In genomic region chr14:58709861-58710260, GRCm38 (mm10) we compare ENCODE assay signal across 10 mouse cellular contexts.
A peak's percentile ranks its signal among the peaks of the same experiment; 100 is the strongest.
DNase-seq lines count a peak whose midpoint lies in the region; ATAC-seq and TF ChIP-seq lines count a peak whose summit lies in the region.
"Had no signal": no experiment of that assay in that cellular context is flagged by ENCODE, and none has a peak within 500 bp of the region (broad histone marks: within the 10 kb centered on the region; RNA-seq: fewer than 3 reads in every experiment).

No protein-coding gene starts in this region.

- peak; percentile 32; the same call in 1 of the 2 replicates for ATAC-seq in forebrain, embryonic 14.5 days
- ATAC-seq in forebrain, embryonic 12.5 days (ENCODE audit: low FRiP score), result no peak
- ATAC-seq in lung, embryonic 14.5 days (ENCODE audit: insufficient read depth), result no peak
- ATAC-seq in intestine, embryonic 16.5 days, result no peak

- H3K36me3 ChIP-seq in forebrain, embryonic 14.5 days (ENCODE audit: control insufficient read depth, insufficient read depth, low read length), result no peaks in the 10 kb centered on the region
- H3K36me3 ChIP-seq in forebrain, embryonic 12.5 days (replicated peaks), result no peaks in the 10 kb centered on the region
- no peaks in the 10 kb centered on the region for H3K36me3 ChIP-seq in lung, embryonic 14.5 days (ENCODE audit: insufficient read depth)
- H3K36me3 ChIP-seq in intestine, embryonic 16.5 days (ENCODE audit: control insufficient read depth, insufficient read depth, low read length), result no peaks in the 10 kb centered on the region
- H3K36me3 ChIP-seq: embryonic facial prominence, embryonic 12.5 days had no signal

- TF ChIP-seq CTCF in lung, embryonic 14.5 days (IDR thresholded peaks at IDR 0.05; ENCODE audit: low read depth), result no peak

- H3K9me3 ChIP-seq in forebrain, embryonic 14.5 days (replicated peaks; ENCODE audit: control insufficient read depth, low read length), result no peaks in the 10 kb centered on the region
- no peaks in the 10 kb centered on the region for H3K9me3 ChIP-seq in forebrain, embryonic 12.5 days
- H3K9me3 ChIP-seq in lung, embryonic 14.5 days (ENCODE audit: low read depth, low read length), result no peaks in the 10 kb centered on the region
- no peaks in the 10 kb centered on the region for H3K9me3 ChIP-seq in intestine, embryonic 16.5 days (ENCODE audit: control insufficient read depth, low read length)
- H3K9me3 ChIP-seq: embryonic facial prominence, embryonic 12.5 days had no signal

- H3K27ac ChIP-seq in forebrain, embryonic 14.5 days (ENCODE audit: low read depth, low read length), result no peak overlapping the region
- H3K27ac ChIP-seq in forebrain, embryonic 12.5 days, result no peak overlapping the region
- H3K27ac ChIP-seq in lung, embryonic 14.5 days (ENCODE audit: low read depth), result no peak overlapping the region
- H3K27ac ChIP-seq in intestine, embryonic 16.5 days (ENCODE audit: low read length), result no peak overlapping the region
- H3K27ac ChIP-seq: embryonic facial prominence, embryonic 12.5 days; liver, embryonic 14.5 days had no signal

- intact Hi-C loops in heart, postnatal 14 days (cut with DNase I), result no loop called here

- no peaks in the 10 kb centered on the region for H3K4me1 ChIP-seq in forebrain, embryonic 14.5 days (ENCODE audit: control insufficient read depth, insufficient read depth, low read length)
- H3K4me1 ChIP-seq in forebrain, embryonic 12.5 days, result no peaks in the 10 kb centered on the region
- H3K4me1 ChIP-seq in lung, embryonic 14.5 days (ENCODE audit: insufficient read depth), result no peaks in the 10 kb centered on the region
- H3K4me1 ChIP-seq in intestine, embryonic 16.5 days (ENCODE audit: control insufficient read depth, insufficient read depth, low read length), result no peaks in the 10 kb centered on the region
- H3K4me1 ChIP-seq: embryonic facial prominence, embryonic 12.5 days had no signal

- H3K27me3 ChIP-seq in forebrain, embryonic 14.5 days (replicated peaks; ENCODE audit: control insufficient read depth, insufficient read depth, low read length), result no peaks in the 10 kb centered on the region
- H3K27me3 ChIP-seq in forebrain, embryonic 12.5 days, result no peaks in the 10 kb centered on the region
- no peaks in the 10 kb centered on the region for H3K27me3 ChIP-seq in lung, embryonic 14.5 days (ENCODE audit: insufficient read depth, low read length)
- no peaks in the 10 kb centered on the region for H3K27me3 ChIP-seq in intestine, embryonic 16.5 days (replicated peaks; ENCODE audit: control insufficient read depth, insufficient read depth, low read length)
- H3K27me3 ChIP-seq: embryonic facial prominence, embryonic 12.5 days had no signal

- no peak overlapping the region for H3K4me2 ChIP-seq in forebrain, embryonic 14.5 days (ENCODE audit: low read length)
- H3K4me2 ChIP-seq in forebrain, embryonic 12.5 days, result no peak overlapping the region
- no peak overlapping the region for H3K4me2 ChIP-seq in lung, embryonic 14.5 days
- H3K4me2 ChIP-seq in intestine, embryonic 16.5 days (ENCODE audit: low read depth, low read length), result no peak overlapping the region
- H3K4me2 ChIP-seq: embryonic facial prominence, embryonic 12.5 days had no signal

- 50% methylated on average over 7 of the region's 7 CpGs for WGBS in forebrain, embryonic 14.5 days
- WGBS in forebrain, embryonic 12.5 days, result 78% methylated on average over 7 of the region's 7 CpGs
- 62% methylated on average over 7 of the region's 7 CpGs for WGBS in lung, embryonic 14.5 days
- 72% methylated on average over 7 of the region's 7 CpGs for WGBS in intestine, embryonic 16.5 days

- DNase-seq in forebrain, embryonic 14.5 days (ENCODE audit: low spot score), result peak; percentile 60
- DNase-seq in lung, embryonic 14.5 days, result peak; percentile 38
- DNase-seq in lung, postnatal 4 days, result no peak
- DNase-seq in heart, postnatal 14 days, result peak; percentile 3 to 12
- DNase-seq in lung, postnatal 14 days, result peak; percentile 8
- no peak for DNase-seq in c-Kit-positive CD71-positive TER-119-positive erythroid progenitor cells, embryonic 14.5 days (ENCODE audit: low spot score)

- H3K4me3 ChIP-seq in forebrain, embryonic 14.5 days (ENCODE audit: low read depth, low read length), result no peak overlapping the region
- H3K4me3 ChIP-seq in forebrain, embryonic 12.5 days (replicated peaks), result no peak overlapping the region
- H3K4me3 ChIP-seq in lung, embryonic 14.5 days (ENCODE audit: low read depth, low read length), result no peak overlapping the region
- no peak overlapping the region for H3K4me3 ChIP-seq in intestine, embryonic 16.5 days (ENCODE audit: low read length)
- H3K4me3 ChIP-seq: embryonic facial prominence, embryonic 12.5 days had no signal

- H3K9ac ChIP-seq in forebrain, embryonic 14.5 days (ENCODE audit: low read length), result no peak overlapping the region
- no peak overlapping the region for H3K9ac ChIP-seq in forebrain, embryonic 12.5 days
- no peak overlapping the region for H3K9ac ChIP-seq in lung, embryonic 14.5 days
- H3K9ac ChIP-seq in intestine, embryonic 16.5 days (ENCODE audit: low read depth, low read length), result no peak overlapping the region
- H3K9ac ChIP-seq: embryonic facial prominence, embryonic 12.5 days; liver, embryonic 14.5 days had no signal

Comparison
In these comparisons a context has a peak if more than half of its experiments do, and no peak if none do; other contexts are left out.
1. DNase-seq: peak in forebrain, embryonic 14.5 days (single experiment), lung, embryonic 14.5 days (single experiment), heart, postnatal 14 days (2 of 2) and lung, postnatal 14 days (single experiment); none in lung, postnatal 4 days (0 of 2) and c-Kit-positive CD71-positive TER-119-positive erythroid progenitor cells, embryonic 14.5 days (single experiment).